Mouse (Mus musculus) monocyte, adult 5-6 weeks (primary cell): Measurements from ENCODE around the gene Ppfibp1. TPM values are rescaled to one million over a fixed set of nuclear protein-coding genes. Genes with fewer than 3 reads are reported as not detected.

Experiments
- ATAC-seq: fragments of 153-309, 156-312 bp; replicated peaks from 2 replicates; pipeline ENCODE4 v1.8.0; 2017; ENCODE audit warnings: mild to moderate bottlenecking; ENCODE audit not compliant: low TSS enrichment, insufficient number of reproducible peaks, severe bottlenecking, poor library complexity, low FRiP score
- total RNA-seq: library from RNA; stranded (forward); fragments of 200-1000, 200-491, 200-594 nt; gene quantifications from 3 replicates; pipeline ENCODE4 v1.2.3, GENCODE M21; 2017

The Ppfibp1 gene
- total RNA-seq, 1 experiment from 2014 or later: 26.2 TPM

GRCm38 (mm10) chr6:146972740-146973139 lies 84.5 kb downstream of the Ppfibp1 start:
- ATAC-seq: no peak

GRCm38 (mm10) chr6:146973406-146973805 lies 85.1 kb downstream of the Ppfibp1 start:
- ATAC-seq: no peak

GRCm38 (mm10) chr6:146973830-146974229 lies 85.5 kb downstream of the Ppfibp1 start:
- ATAC-seq: no peak

GRCm38 (mm10) chr6:146976446-146976845 lies 88.2 kb downstream of the Ppfibp1 start:
- no peak for ATAC-seq

GRCm38 (mm10) chr6:146978691-146979114 lies 90.4 kb downstream of the Ppfibp1 start:
- ATAC-seq: no peak

GRCm38 (mm10) chr6:146979115-146979744 lies 90.9 kb downstream of the Ppfibp1 start:
- no peak for ATAC-seq

- ATAC-seq: no peak
These were observed 91.7 kb downstream of the Ppfibp1 start for GRCm38 (mm10) chr6:146979953-146980352.

- no peak for ATAC-seq
These were observed 93.1 kb downstream of the Ppfibp1 start for GRCm38 (mm10) chr6:146981249-146981835.

GRCm38 (mm10) chr6:146984569-146984968 lies 96.3 kb downstream of the Ppfibp1 start:
- ATAC-seq: no peak

GRCm38 (mm10) chr6:146994236-146994635 lies 105.9 kb downstream of the Ppfibp1 start:
- ATAC-seq: no peak

GRCm38 (mm10) chr6:146995391-146995790 lies 107.1 kb downstream of the Ppfibp1 start:
- ATAC-seq: no peak

GRCm38 (mm10) chr6:146995878-146996277 lies 107.6 kb downstream of the Ppfibp1 start:
- no peak for ATAC-seq

GRCm38 (mm10) chr6:146997006-146997405 lies 108.7 kb downstream of the Ppfibp1 start:
- ATAC-seq: no peak

GRCm38 (mm10) chr6:146998710-146999109 lies 110.4 kb downstream of the Ppfibp1 start:
- no peak for ATAC-seq

GRCm38 (mm10) chr6:146999302-146999701 lies 111.0 kb downstream of the Ppfibp1 start:
- ATAC-seq: no peak

GRCm38 (mm10) chr6:146999755-147000154 lies 111.5 kb downstream of the Ppfibp1 start:
- ATAC-seq: no peak

- ATAC-seq: no peak
These were observed 119.9 kb downstream of the Ppfibp1 start for GRCm38 (mm10) chr6:147008148-147008547.

GRCm38 (mm10) chr6:147010358-147010757 lies 122.1 kb downstream of the Ppfibp1 start:
- ATAC-seq: no peak

GRCm38 (mm10) chr6:147010811-147011520 lies 122.7 kb downstream of the Ppfibp1 start:
- no peak for ATAC-seq

- ATAC-seq: no peak
These were observed 123.3 kb downstream of the Ppfibp1 start for GRCm38 (mm10) chr6:147011555-147011954.
